Mouse (Mus musculus) CD4-positive helper T cell, adult 2 months (primary cell): Measurements from ENCODE around the gene Abcc10.

Experiments
- DNase-seq: peaks from one replicate; pipeline ENCODE4 v3.0.0-alpha.2; 2012; ENCODE audit warnings: low read depth, missing footprints, low spot score

Abcc10 gene

DNA sequence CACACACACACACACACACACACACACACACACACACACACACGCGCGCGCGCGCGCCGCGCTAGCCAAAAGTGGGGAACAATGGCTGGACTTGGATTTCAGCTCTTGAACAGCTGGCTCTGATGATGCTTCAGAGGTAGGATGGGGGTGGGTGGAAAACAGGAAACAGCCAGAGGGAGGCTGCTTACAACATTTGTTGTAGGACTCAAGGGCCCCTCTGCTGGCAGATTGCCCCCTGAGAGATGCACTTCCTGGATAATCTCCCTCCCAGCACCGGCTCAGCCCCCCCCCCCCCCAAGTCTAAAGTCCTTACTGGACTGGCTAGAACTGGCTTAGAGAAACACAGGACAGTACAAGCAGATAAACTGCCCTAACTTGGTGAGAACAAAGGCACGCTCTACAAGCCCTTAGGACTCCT lies 40.5 kb downstream of the Abcc10 start:
- DNase-seq = no peak

DNA sequence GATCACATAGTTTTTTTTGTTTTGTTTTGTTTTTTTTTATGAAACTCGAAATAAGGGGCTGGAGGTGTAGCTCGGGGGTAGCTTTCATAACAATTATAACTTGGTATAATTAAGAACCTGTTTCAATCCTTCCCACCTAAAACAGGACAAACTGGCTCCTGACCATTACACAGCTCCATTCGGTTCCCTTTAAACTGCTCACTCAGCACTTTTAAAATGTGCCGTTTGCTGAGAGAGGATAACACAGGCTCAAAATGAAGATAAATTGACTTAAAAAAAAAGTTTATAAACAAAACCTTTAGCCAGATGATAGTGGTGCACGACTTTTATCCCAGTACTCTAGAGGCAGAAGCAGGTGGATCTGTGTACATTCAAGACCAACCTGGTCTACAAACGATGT lies 42.7 kb downstream of the Abcc10 start:
- DNase-seq = no peak

DNA sequence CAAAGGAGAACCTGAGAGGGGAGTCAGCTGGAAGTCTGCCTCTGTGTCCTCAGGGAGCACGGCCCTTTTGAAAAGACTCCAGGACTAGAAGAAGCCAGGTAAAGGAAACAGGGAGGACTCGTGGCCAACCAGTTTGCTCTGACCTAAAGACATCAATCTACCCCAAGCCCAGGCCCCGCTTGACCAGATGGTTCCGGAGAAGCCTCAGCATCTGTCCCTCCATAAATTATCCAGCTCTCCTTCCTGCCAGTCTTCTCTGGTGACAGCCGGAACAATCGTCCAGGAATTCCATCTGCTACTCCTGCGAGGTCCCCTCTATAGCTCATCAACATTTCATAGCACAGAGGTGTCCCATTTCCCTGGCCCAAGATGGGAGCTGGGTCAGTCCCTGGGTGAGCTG lies 43.5 kb downstream of the Abcc10 start:
- no peak for DNase-seq

DNA sequence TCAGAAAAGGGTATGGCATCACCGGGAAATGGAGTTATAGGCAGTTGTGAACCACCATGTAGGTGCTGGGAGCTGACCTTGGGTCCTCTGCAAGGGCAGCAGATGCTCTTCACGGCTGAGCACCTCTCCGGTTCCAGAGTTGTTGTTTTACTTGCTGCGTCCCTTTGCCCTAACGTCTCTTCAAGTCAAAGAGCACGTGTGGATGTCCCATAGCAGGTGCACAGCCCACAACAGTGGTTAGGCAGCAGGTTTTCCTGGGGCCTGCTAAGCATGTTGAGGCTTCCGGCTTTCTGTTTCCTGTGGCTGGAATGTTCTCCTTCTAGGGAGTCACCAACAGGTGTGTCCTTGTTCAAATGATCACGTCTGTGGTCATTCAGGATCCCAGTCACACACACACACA lies 44.2 kb downstream of the Abcc10 start:
- no peak for DNase-seq

DNA sequence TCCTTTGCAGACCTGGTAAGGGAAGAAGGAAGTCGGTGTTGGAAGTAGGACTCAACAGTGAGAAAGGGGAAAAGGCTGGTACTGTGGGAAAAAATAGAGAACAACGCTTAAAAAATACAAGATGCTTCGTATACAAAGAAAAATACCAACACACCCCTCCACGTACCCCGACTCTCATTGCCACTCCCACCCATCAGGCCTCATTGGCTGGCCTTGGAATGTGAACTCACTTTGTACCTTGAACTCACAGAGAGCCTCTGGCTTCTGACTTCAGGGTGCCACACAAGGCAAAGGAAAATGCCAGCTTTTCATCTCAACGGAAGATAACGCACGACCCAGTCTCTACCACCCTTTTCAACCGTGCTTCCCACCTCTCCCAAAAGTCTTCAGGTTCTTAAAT lies 45.0 kb downstream of the Abcc10 start:
- no peak for DNase-seq

DNA sequence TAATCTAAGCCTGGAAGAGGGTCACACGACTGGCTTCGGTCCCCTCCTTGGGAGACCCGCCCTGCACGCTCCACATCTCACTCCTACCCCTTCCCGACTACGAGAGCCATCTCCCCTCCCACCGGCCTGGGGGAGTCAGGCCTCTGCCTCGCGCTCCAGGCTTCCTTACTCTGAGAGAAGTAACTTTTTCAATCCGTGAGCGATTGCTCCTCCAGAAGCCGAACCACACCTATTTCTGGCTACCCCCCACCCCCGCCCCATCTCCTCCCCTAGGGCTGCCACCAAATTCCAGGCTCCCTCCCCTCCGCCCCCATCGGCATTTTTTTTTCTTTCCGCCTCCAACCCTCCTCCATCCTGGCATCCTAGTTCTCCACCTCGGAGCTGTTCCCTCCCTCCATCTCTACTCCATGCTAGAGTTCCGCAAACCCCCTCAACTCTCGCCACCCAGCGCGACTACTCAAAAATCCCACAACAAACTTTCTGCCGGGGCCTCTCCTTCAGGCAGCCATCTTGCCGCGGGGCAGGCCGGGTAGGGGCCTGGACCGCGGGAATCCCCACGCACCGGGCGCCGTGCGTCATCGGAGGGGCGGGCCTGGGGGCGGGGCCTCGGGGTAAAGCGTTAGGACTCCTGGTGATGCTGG lies 45.5 kb downstream of the Abcc10 start, which contains the start of gene Tjap1:
Gene Tjap1, minus strand, starts transcription at position 544 of the 641 bp plus-strand sequence.
- DNase-seq = peak; percentile 88

DNA sequence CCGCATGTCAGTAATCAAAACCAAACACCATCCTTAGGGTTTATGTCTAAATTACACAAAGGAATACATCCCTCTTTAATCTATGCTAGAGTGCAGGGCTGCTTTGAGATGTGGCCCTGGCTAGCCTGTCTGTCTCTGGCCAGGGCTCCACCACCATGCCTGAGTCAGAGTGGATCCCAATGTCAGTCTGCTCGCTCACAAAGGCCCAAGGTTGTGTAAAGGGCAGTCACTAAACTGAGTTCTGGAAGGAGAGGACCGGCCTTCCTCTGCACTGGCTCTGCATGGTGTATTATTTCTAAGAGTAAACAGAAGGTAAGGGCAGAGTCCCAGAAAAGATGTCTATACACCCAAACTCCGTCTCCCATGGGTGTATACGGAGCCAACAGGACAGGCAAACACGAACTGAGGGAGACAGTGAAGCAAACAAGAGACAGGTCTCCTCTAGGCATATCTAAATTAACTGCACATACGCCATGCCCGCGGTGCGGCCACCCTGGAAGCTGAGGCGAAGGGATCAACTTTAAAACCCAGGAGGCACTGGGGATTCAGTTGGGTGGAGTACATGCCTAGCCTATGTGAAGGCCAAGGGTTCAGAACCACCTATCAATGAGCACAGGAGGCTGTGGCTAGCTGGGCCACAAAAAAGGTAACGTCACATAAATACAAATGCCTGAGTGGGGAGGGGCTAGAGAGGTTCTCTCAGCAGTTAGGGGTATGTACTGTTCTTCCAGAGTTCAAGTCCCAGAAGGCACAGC lies 50.0 kb downstream of the Abcc10 start:
- DNase-seq = no peak

DNA sequence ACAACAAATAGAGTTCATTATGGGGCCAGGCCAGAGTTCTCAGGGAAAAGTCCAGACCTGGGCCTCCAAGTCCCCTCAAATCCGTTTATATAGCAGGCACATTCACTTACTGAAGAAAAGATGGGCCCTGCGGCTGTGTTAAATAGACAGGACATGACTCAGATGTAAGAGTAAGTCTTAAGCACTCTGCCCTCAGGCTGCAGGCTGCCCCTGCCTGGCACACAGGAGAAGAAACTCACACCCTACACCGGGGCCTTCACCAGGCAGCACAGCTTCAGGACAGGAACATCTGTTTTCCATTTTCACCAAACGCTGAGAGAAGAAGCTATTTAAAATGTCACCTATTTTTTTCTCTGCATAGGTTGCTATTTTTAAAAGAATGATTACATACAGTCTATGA lies 50.6 kb downstream of the Abcc10 start:
- DNase-seq = no peak

DNA sequence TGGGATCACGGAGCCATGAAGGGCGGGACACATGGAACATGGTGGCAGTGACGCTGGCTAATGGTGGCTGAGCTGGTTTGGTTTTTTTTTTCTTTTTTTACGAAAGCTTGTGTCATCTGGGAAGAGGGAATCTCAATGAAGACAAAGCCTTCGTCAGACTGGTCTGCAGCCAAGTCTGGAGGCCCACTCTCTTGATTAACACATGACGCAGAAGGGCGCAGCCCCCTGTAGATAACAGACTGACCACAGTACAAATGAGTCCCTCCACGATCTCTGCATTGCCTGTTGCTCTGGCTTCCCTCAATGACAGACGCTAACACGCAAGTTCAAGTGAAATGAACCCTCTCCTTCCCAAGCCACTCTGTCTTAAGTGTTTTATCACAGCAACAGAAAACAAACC lies 52.6 kb downstream of the Abcc10 start:
- no peak for DNase-seq

DNA sequence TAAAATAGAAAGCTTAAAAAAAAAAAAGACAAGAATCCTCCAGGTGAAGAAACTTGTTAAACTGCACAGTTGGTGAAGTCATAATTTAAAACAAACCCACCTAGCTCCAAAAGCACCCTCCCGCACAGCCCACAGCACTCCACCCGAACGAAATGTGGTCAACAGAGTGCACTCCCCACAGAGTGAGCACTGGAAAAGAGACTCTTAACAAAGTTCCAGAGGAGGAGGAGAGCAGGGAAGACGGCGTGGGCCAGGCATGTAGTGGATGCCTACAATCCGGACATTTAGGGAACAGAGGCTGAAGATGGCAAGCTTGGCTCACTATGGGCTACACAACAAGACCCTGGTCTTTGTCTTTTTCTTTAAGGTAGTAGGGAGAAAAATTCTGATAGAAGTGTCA lies 53.1 kb downstream of the Abcc10 start:
- DNase-seq = no peak

DNA sequence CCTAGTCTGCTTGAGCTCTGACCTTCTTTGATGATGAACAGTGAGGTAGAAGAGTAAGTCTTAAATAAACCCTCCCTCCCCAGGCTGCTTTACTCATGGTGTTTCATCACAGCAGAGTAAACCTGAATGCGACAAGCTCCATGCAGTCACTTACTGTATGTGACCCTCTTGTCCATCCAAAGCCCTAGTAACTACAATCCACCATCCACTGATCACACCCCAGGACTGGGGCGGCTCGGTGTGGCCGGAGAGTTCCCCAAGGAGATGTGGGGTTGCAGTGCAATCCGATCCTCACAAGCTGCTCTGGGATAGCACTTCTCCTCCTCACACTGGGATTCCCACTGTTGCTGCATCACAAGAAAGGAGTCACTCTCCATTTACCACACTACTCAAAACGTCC lies 53.7 kb downstream of the Abcc10 start:
- no peak for DNase-seq

DNA sequence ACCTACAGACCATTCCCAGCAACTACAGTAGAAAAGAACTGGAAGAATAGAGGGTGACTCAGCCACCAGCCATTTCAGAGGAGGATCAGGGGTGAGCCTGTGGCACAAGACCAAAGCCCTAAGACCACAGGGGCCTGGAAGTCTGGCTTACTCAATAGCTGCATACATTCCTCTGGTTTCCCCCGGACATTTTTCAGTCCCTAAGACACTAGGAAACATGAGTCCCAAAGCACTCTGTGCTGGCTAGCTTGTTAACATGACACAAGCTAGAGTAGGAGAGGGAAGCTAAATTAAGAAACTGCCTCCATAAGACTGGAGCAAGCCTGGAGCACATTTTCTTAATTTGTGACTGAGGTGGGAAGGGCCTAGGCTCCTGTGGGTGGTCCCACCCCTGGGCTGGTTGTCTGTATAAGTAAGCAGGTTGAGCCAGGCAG lies 54.3 kb downstream of the Abcc10 start:
- DNase-seq = no peak

DNA sequence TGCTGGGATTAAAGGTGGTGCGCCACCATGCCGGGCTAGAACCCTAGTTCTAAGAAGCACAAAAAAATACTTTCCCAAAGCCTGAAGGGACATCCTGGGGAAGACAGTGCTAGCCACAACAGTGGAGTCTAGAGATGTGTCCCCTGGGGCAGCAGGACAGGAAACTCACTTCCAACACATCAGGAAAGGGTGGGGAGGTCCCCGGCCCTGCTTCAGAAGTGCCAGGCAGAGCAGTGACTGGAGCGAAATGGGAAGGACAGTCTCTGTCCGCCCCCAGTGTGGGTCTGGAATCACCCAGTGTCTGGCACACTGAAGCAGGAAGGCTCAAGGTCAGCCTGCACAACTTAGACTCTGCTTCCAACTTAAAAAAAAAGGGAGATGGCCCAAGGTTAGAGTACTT lies 55.5 kb downstream of the Abcc10 start:
- DNase-seq = no peak

DNA sequence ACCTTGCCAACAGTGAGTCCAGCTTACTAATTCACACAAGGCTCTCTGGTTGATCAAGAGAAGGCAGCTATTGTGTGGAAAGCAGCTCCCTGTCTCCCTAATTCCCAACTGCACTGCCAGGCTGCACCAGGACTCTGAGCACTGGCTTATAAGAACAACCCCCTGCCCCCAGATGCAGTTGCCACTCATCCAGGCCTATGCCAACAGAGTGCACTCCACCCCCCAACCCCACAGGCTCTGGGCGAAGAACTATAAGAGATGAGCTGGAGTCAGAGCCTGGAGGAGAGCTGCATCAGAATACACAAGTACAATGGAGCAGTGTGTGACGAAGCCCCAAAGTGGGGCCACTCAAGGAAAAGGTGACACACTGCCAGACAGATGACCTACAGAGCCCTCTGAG lies 56.1 kb downstream of the Abcc10 start:
- DNase-seq = no peak

DNA sequence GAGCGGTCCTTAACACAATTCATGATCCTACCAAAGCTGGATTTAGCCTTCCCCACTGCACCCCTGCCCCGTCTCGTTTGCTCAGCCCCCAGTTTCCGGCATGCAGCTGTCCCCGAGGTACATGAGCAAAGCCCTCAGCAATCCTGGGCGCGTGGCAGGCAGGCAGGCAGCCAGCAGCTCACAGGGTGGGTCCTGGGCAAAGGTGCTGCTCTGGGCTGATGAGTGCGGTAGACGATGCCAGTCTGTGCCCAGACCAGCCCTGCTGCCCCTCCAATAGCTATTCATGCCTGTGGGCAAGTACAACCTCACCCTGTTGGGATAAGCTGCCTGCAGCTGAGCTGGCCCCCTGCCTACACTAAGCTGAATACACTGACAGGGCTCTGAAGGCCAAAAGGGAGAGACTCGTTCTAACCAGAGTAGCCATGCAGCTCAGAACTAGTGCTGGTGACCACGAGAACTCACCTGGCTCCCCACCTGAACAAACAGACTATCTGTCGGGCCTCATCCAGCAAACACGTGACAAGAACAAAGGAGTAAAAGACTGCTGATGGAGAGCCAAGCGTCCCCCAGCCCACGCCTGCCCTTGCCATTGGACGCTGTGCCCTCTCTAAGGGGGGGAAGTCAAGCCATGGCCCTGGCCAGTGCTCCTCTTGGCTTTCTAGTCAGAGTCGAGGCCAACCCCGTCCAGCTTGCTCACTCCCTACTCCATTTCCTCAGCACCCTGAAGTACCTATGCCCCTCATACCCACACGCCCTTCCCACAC lies 58.2 kb downstream of the Abcc10 start:
- no peak for DNase-seq

DNA sequence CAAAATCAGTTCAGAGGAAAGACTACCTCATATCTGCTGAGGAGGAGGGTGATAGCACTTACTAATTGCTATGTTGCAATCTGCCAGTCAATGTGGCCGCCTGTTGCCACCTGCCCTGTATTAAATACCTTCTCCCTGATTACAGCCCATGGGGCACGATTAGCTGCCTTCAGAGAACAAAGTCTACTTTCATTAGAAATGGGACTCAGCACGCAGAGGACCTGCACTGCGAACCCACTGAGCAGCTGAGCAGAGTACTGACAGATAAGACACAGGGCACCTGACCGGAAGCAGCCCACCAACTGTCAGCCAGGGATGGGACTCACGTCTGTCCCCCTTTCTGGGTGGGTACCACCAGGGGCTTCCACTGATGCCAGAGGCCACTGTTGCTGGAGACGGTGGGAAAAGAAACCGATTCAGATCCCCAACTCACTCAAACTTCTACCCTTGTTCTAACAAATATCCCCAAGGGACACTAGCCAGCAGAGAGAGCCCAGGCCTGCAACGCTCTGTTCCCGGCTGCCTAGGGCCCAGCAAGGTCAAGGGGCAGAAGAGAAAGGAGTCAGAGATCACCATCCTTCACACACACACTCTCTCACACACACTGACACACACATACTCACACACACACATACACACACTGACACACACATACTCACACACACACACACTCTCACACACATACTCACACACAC lies 60.0 kb downstream of the Abcc10 start:
- no peak for DNase-seq

DNA sequence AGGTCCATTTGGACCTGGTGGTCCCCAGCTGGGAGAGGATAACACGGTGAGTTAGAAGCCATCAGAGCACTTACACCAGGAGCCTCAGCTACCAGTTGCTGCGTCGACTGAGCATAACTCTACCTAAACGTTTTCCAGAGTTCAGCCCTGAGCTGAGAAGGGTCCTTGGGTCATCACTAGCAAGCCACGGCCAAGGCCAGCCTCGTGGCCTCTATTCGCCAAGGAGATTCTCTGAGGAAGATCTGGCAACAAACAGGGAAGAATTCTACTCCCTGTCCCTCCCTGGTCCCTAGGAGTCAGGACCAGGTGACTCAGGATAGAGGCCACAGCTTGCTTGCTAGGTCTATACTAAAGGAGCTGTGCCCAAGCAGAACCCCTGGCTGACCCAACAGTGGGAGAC lies 60.6 kb downstream of the Abcc10 start:
- DNase-seq = no peak

DNA sequence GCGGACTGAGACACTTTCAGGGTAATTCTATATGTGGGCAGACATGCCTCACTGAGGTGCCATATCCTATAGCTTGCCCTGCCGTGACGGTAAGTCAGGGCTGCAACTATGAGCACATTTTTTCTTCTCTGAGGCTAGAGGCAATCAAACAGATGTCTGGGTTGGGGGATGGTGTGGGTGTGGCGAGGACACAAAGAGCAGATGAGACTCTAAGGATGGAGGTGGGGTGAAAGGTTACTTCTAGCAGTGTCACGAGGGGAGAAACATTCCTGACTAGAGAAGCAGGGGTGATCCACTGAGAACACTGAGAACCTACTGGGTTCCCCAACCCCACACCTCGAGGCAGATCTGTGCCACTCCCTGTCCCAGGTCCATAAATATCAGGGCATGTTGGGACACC lies 61.2 kb downstream of the Abcc10 start:
- DNase-seq = no peak

DNA sequence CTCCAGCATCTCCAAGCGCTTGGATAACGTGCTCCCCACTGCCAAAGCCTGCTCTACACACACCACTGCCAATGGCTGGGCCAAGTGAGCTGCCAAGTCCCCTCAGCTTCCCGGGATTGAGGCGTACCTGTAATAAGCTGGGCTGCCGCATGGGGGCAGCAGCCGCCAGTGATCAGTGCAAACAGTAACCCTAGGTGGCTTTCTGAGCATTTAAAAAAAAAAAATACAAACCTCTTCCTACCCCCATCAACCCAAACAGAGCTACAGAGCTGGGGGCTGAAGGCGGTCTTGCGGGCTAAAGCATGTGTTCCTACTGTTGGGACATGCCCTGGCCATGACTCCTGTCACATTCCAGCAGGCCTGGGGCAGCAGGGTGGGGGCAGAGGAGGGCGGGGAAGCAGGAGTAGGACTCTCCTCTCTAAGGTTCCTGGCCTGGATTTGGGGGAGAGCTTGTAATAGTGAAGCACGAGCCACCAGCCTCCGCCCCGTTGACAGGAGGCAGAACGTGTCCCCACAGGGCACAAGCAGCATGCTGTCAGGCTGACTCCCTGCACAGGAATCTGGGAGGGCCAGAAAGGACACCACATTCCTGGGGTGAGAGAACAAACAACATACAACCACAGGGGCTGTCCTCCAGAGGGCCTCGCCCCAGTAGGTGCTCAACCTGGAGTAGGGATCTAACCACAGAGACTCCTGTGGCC lies 62.1 kb downstream of the Abcc10 start:
- peak; percentile 75 for DNase-seq

DNA sequence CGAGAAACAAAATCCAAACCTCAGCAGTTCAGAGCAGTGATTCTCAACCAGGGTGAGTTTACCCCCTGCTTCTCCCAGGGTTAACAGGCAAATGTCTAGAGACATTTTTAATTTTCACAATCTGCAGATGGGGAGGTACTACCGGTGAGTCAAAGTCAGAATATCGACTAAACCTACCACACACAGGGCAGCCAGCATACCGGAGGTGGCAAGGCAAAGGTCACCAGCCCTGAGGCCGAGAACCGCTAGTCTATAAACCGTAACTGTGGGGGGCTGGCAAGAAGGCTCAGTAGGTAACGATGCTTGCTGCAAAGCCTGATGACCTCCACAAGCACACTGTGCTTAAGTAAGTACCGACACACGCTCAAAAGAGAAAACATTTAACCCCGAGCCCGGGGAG lies 62.6 kb downstream of the Abcc10 start:
- no peak for DNase-seq

DNA sequence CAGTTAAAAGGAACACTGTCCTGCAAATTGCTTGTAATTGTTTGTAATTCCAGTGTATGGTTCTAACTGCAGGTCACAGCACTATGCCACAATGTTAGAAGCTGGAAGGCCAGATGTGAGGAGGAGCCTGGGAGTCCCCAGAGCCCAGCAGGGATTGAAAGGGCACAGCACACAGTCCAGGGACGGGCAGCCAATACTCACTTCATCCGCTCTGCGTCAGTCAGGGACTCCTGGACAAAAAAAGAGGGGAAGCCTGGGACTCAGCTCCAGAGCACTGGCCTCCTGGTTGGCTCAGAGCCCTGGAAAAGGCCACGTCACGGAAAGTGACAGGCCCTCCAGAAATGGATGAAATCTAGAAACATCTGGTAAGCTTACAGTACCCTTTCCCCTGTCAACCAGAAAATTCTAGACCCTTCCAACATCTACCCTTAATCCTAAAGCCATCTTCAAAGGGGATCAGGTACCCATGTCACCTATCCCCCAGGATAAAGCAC lies 65.9 kb downstream of the Abcc10 start:
- DNase-seq = no peak
